Mouse (Mus musculus) spleen, adult 2 months (tissue): ENCODE results near the gene Nudt4. TPM values are rescaled to one million over a fixed set of nuclear protein-coding genes. Genes with fewer than 3 reads are reported as not detected.

Source experiments
- DNase-seq, 2 experiments: peaks; one replicate each; pipeline versions ENCODE4 v3.0.0 to v3.0.0-alpha.2; 2012 to 2021; ENCODE audit warnings: low spot score in 2 of 2, low read depth in 1 of 2
- H3K27ac ChIP-seq: fragments of 200-500 bp; 2 replicates; pipeline ENCODE4 v1.5.1; 2012; ENCODE audit warnings: low read length, inconsistent platforms; ENCODE audit not compliant: insufficient read depth
- H3K27me3 ChIP-seq: fragments of 200-500 bp; 2 replicates; pipeline ENCODE4 v1.6.1; 2012; ENCODE audit warnings: mild to moderate bottlenecking, moderate library complexity, low read length, inconsistent platforms; ENCODE audit not compliant: control insufficient read depth, insufficient read depth
- H3K36me3 ChIP-seq: fragments of 200-500 bp; 2 replicates; pipeline ENCODE4 v1.6.1; 2012; ENCODE audit warnings: mild to moderate bottlenecking, low read length, inconsistent platforms; ENCODE audit not compliant: control insufficient read depth, insufficient read depth
- H3K4me1 ChIP-seq: fragments of 200-500 bp; 2 replicates; pipeline ENCODE4 v1.6.1; 2011; ENCODE audit warnings: inconsistent platforms; ENCODE audit not compliant: control insufficient read depth, insufficient read depth, insufficient read length
- H3K4me3 ChIP-seq: fragments of 200-500 bp; 2 replicates; pipeline ENCODE4 v1.5.1; 2011; ENCODE audit warnings: mild to moderate bottlenecking, inconsistent platforms; ENCODE audit not compliant: insufficient read depth, insufficient read length; ENCODE audit errors: extremely low read depth
- CTCF ChIP-seq: fragments of 200-500 bp; IDR thresholded peaks from 2 replicates; pipeline ENCODE4 v1.5.1; 2011; ENCODE audit warnings: mild to moderate bottlenecking, inconsistent platforms; ENCODE audit not compliant: insufficient read depth, insufficient read length, insufficient replicate concordance; ENCODE audit errors: extremely low read depth
- POLR2A ChIP-seq: fragments of 200-500 bp; IDR thresholded peaks from 2 replicates; pipeline ENCODE4 v1.6.1; 2011; ENCODE audit warnings: low read depth, low read length, inconsistent platforms
- WGBS: fragments of 180-500 bp; shearing (Covaris S2); methylation state at CpG from one replicate; pipeline ENCODE4 v1.1.7; 2018; 5-methylcytosine and 5-hydroxymethylcytosine counted together
- polyA plus RNA-seq: library from polyadenylated mRNA; depleted of rRNA; stranded (reverse); fragments of >200 nt; gene quantifications from 2 replicates; pipeline ENCODE4 v1.2.3, GENCODE M21; 2012

Gene Nudt4
- polyA plus RNA-seq, 1 experiment: 8.0 TPM

DNA sequence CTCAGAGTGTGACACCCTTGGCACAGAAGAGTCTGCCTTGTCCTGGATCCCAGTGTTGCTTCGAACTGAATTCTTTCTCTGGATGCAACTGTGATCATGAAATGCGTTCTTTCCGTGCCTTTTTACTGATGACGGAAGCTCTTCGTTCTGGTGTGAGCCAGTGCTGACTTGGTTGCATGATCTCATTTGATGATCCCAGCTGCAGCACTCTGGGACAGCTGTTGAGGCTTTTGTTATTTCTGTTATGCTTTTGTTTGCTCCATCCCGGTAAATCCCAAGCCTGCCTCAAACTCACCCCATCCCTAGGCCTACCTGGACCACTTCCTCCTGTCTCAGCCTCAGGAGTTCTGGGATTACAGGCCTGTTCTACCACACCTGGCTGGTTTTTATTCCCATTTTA, 4.1 kb upstream of the Nudt4 start:
- H3K4me3 ChIP-seq: no peak overlapping the region
- no peak overlapping the region for H3K27ac ChIP-seq
- WGBS: 96% methylated on average over 6 of the region's 6 CpGs
- DNase-seq: no peak
- H3K36me3 ChIP-seq: no peaks in the 10 kb centered on the region
- no peaks in the 10 kb centered on the region for H3K27me3 ChIP-seq
- TF ChIP-seq CTCF: no peak
- no peak for TF ChIP-seq POLR2A
- peaks cover 9% of the 10 kb centered on the region; the same call in 1 of the 2 replicates for H3K4me1 ChIP-seq

GRCm38 (mm10) chr10:95567550-95567949, 3.6 kb upstream of the Nudt4 start:
- Histone ChIP-seq H3K4me3 (no peak overlapping the region), H3K4me1 (peaks cover 10% of the 10 kb centered on the region; the same call in 1 of the 2 replicates), H3K36me3 (no peaks in the 10 kb centered on the region), H3K27ac (no peak overlapping the region), H3K27me3 (no peaks in the 10 kb centered on the region)
- no peak for TF ChIP-seq POLR2A
- TF ChIP-seq CTCF: no peak
- DNase-seq: no peak
- WGBS: 93% methylated on average over 5 of the region's 5 CpGs

DNA sequence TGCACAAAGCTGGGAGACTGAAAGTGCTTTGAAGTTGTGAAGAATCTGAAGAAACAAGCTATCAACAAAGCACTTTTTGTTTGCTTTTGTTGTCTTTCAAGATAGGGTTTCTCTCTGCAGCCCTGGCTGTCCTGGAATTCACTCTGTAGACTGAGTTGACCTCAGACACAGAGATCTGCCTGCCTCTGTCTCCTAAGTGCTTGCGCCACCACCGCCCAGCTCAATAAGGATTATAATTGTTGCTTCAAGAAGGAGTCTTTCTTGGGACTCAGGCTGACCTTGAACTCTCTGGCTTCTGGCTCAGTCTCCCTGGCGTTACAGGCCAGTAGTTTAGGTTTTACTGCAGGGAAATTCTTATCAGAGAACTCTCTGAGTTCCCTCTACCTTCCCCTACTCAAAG, 2.8 kb upstream of the Nudt4 start:
- Histone ChIP-seq H3K4me3 (no peak overlapping the region), H3K27ac (no peak overlapping the region), H3K4me1 (peaks cover 12% of the 10 kb centered on the region; the same call in 1 of the 2 replicates), H3K36me3 (no peaks in the 10 kb centered on the region), H3K27me3 (no peaks in the 10 kb centered on the region)
- DNase-seq: no peak
- TF ChIP-seq POLR2A (no peak), CTCF (no peak)
- 91% methylated on average over 3 of the region's 3 CpGs for WGBS

DNA sequence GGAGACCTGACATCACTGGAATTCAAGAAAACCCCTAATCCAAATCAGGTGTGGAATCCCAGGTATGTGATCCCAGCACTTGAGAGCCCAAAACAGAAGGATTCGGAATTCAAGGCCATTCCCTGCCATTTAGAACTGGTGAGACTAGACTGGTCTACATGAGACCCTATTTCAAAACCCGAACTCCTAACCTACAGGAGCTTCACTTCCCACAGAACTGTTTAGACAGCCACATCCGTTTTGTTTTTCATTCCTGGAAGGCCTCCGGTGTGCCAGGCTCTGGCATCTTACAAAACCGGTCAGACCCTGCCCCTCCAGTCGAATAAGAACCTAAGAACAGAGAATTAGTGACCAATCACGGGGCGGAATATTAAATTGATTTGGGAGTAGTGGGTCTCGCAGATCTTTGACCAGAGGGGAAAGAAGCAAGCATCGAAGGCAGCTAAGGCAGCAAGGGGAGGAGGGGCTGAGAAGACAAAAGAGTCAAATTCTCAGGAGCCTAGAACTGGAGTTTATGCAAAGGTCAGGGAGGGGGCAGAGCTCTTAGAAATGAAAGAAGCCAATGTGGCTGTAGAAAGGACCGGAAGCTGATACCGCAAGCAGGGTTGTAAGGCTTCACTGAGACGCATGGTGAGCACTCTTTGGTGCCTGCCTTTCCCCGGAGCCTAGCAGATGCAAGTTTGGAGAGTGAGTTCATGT, 1.4 kb upstream of the Nudt4 start:
- H3K4me3 ChIP-seq: no peak overlapping the region
- H3K27me3 ChIP-seq: no peaks in the 10 kb centered on the region
- TF ChIP-seq CTCF (no peak), POLR2A (no peak)
- H3K4me1 ChIP-seq: peaks cover 12% of the 10 kb centered on the region; the same call in 1 of the 2 replicates
- H3K27ac ChIP-seq: no peak overlapping the region
- peak in 1 of 2 experiments; percentile 33 for DNase-seq
- 29% methylated on average over 14 of the region's 14 CpGs for WGBS
- H3K36me3 ChIP-seq: no peaks in the 10 kb centered on the region

DNA sequence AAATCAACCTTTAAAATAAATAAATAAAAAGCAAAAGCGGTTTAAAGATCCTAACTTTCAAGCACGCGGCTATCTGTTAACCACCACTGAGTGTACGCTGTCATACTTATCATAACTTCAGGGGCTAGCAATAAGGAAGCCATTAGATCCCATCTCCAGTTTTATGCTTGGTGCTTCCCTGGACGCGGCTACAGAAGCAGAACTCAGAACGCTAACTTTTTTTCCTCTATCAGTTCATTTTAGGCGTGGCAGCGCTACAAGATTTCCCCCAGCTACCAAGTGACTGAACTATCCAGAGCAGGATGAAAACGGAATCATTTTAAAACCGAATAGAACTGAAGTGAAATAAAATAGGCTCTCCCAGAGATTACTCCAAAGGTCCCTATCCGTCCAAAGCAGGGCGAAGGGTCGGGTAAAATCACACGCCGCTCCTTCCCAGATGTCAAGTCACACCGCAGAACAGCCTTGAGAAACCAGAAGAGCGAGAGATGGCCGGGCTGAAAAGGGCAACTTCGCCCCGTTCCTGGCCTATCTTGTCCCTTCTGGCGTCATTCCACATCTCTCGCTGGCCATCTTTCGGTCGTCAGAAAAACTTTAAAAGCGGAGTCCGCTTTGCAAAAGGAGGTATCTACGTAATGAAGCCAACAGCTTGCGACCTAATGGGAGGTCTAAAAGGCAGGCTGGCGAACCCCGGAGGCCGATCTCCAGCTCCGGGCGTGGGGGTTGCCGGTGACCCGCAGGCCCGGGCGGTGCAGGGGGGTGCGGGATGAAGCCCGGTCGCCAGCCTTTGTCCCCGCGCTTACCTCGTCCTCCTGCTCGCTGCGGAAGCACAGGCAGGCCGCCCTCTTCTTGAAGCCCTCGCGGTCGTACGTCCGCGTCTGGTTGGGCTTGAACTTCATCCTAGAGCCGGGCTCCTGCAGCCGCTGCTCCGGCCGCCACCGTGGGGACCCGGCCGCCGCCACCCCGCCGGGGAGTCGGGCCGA, 796 bp downstream of the Nudt4 start:
- no peak for TF ChIP-seq POLR2A
- TF ChIP-seq CTCF: no peak
- WGBS: 1% methylated on average over 65 of the region's 65 CpGs
- Histone ChIP-seq H3K27ac (peak overlapping the region; percentile 81), H3K36me3 (no peaks in the 10 kb centered on the region), H3K4me1 (peaks cover 12% of the 10 kb centered on the region; the same call in 1 of the 2 replicates), H3K4me3 (peak overlapping the region; percentile 70), H3K27me3 (no peaks in the 10 kb centered on the region)
- peak in 1 of 2 experiments; percentile 40 for DNase-seq

DNA sequence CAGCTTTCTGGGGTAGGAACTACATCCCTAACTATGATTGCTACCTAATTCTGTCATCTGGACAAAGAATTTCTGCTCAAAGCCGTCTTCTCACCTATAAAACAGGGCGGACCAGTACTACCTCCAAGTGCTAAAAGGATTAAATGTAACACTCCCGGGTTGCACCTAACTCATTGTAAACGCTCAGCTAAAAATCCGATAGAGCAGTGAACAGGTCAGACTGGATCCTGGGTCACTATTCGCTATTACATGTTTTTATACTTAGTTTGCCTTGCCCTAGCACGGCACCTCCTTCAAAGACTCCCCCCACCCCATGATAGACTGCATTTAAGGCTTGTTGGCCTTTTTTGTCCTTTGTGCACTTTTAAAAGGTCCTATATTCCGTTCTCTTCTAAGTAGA, 1.6 kb downstream of the Nudt4 start:
- no peak overlapping the region for H3K27ac ChIP-seq
- H3K4me1 ChIP-seq: peaks cover 12% of the 10 kb centered on the region; the same call in 1 of the 2 replicates
- DNase-seq: no peak

DNA sequence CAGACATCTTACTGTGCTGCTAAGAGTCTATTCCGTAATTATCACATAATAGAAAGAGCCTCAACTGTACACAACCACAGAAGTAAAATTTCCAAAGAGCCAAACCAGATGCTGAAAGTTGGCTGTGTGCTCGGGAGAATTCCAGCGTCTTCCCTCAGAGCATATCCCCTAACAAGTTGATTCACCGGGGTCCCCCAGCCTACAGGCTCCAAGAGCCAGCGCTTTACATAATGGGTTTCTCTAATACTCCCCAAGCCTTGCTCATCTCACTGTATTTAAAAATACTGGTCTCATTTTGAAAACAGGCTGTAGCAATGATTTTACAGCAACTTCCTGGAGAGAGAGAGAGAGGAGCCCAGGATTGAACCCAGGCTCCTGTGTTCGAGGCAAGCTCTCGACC, 2.3 kb downstream of the Nudt4 start:
- Histone ChIP-seq H3K27me3 (no peaks in the 10 kb centered on the region), H3K4me1 (peaks cover 12% of the 10 kb centered on the region; the same call in 1 of the 2 replicates), H3K36me3 (no peaks in the 10 kb centered on the region), H3K4me3 (no peak overlapping the region), H3K27ac (no peak overlapping the region)
- DNase-seq: no peak
- WGBS: 78% methylated on average over 7 of the region's 7 CpGs
- TF ChIP-seq POLR2A (no peak), CTCF (no peak)

More for the DNA sequence above, 1.6 kb downstream of the Nudt4 start:
- Histone ChIP-seq H3K4me3 (peak overlapping the region; percentile 70), H3K27me3 (no peaks in the 10 kb centered on the region), H3K36me3 (no peaks in the 10 kb centered on the region)
- TF ChIP-seq CTCF: no peak
- TF ChIP-seq POLR2A: no peak
- WGBS: 45% methylated on average over 8 of the region's 8 CpGs
